8 mouse cellular contexts compared by ENCODE assay signal in genomic region chr17:83853831-83854230, GRCm38 (mm10). TPM values are rescaled to one million over a fixed set of nuclear protein-coding genes. Genes with fewer than 3 reads are reported as not detected.
A peak's percentile ranks its signal among the peaks of the same experiment; 100 is the strongest.
DNase-seq lines count a peak whose midpoint lies in the region; ATAC-seq and TF ChIP-seq lines count a peak whose summit lies in the region.

No protein-coding gene starts in this region.

- TF ChIP-seq EP300 in stomach, postnatal 0 days (optimal IDR thresholded peaks at IDR 0.05): no peak

- 0 out of 2 replicates have a peak, but pooled peaks cover 9% of the 10 kb centered on the region for H3K27me3 ChIP-seq in heart, embryonic 13.5 days (replicated peaks)
- H3K27me3 ChIP-seq in midbrain, embryonic 12.5 days: no peaks in the 10 kb centered on the region; the same call in 1 of the 2 replicates
- H3K27me3 ChIP-seq in midbrain, embryonic 11.5 days (ENCODE audit: control insufficient read depth, insufficient read depth, low read length): no peaks in the 10 kb centered on the region
- H3K27me3 ChIP-seq in intestine, postnatal 0 days (replicated peaks; ENCODE audit: control insufficient read depth, insufficient read depth, low read length): no peaks in the 10 kb centered on the region
- H3K27me3 ChIP-seq in stomach, postnatal 0 days (ENCODE audit: control insufficient read depth, insufficient read depth, low read length): no peaks in the 10 kb centered on the region

- no peaks in the 10 kb centered on the region for H3K36me3 ChIP-seq in heart, embryonic 13.5 days
- H3K36me3 ChIP-seq in midbrain, embryonic 12.5 days: no peaks in the 10 kb centered on the region
- no peaks in the 10 kb centered on the region for H3K36me3 ChIP-seq in midbrain, embryonic 11.5 days (ENCODE audit: control insufficient read depth, insufficient read depth, low read length)
- H3K36me3 ChIP-seq in intestine, postnatal 0 days (ENCODE audit: control insufficient read depth, insufficient read depth): no peaks in the 10 kb centered on the region
- H3K36me3 ChIP-seq in stomach, postnatal 0 days (ENCODE audit: control insufficient read depth, insufficient read depth, low read length): no peaks in the 10 kb centered on the region

- 0 out of 2 replicates have a peak overlapping the region, but pooled peaks have one; percentile 10 for H3K4me3 ChIP-seq in heart, embryonic 13.5 days
- no peak overlapping the region for H3K4me3 ChIP-seq in midbrain, embryonic 12.5 days
- no peak overlapping the region for H3K4me3 ChIP-seq in midbrain, embryonic 11.5 days (ENCODE audit: low read depth, low read length)
- H3K4me3 ChIP-seq in intestine, postnatal 0 days (ENCODE audit: low read depth, low read length): peak overlapping the region; percentile 25; the same call in 1 of the 2 replicates
- no peak overlapping the region for H3K4me3 ChIP-seq in stomach, postnatal 0 days (ENCODE audit: low read depth, low read length)

- H3K27ac ChIP-seq in heart, embryonic 13.5 days (replicated peaks): no peak overlapping the region
- no peak overlapping the region for H3K27ac ChIP-seq in midbrain, embryonic 12.5 days (replicated peaks)
- H3K27ac ChIP-seq in midbrain, embryonic 11.5 days (ENCODE audit: low read depth, low read length): no peak overlapping the region
- H3K27ac ChIP-seq in intestine, postnatal 0 days (ENCODE audit: low read depth, low read length): no peak overlapping the region
- H3K27ac ChIP-seq in stomach, postnatal 0 days (replicated peaks): no peak overlapping the region

- no peak for ATAC-seq in heart, embryonic 13.5 days (ENCODE audit: extremely low read depth, insufficient number of reproducible peaks, low FRiP score, low TSS enrichment)
- no peak for ATAC-seq in midbrain, embryonic 12.5 days (ENCODE audit: low FRiP score, low read depth)
- ATAC-seq in midbrain, embryonic 11.5 days (ENCODE audit: low FRiP score): no peak
- no peak for ATAC-seq in intestine, postnatal 0 days
- no peak for ATAC-seq in stomach, postnatal 0 days (ENCODE audit: low FRiP score, low TSS enrichment)

- H3K9ac ChIP-seq in heart, embryonic 13.5 days: no peak overlapping the region
- H3K9ac ChIP-seq in midbrain, embryonic 12.5 days (replicated peaks): no peak overlapping the region
- H3K9ac ChIP-seq in midbrain, embryonic 11.5 days (ENCODE audit: low read length): no peak overlapping the region
- H3K9ac ChIP-seq in intestine, postnatal 0 days (ENCODE audit: low read depth, low read length): no peak overlapping the region
- no peak overlapping the region for H3K9ac ChIP-seq in stomach, postnatal 0 days (ENCODE audit: low read length)

- no peak for DNase-seq in heart, postnatal 25 days (ENCODE audit: low spot score)
- no peak for DNase-seq in midbrain, embryonic 11.5 days (ENCODE audit: low spot score, missing footprints)
- DNase-seq in stomach, postnatal 0 days (ENCODE audit: low spot score): no peak
- DNase-seq in gastrocnemius, adult 18-20 months (ENCODE audit: low spot score): no peak
- DNase-seq in cerebellum, postnatal 10 days: no peak

- peaks cover 2% of the 10 kb centered on the region; the same call in 1 of the 2 replicates for H3K4me1 ChIP-seq in heart, embryonic 13.5 days
- peaks cover 10% of the 10 kb centered on the region for H3K4me1 ChIP-seq in midbrain, embryonic 12.5 days
- peaks cover 5% of the 10 kb centered on the region for H3K4me1 ChIP-seq in midbrain, embryonic 11.5 days (ENCODE audit: control insufficient read depth, insufficient read depth, low read length)
- H3K4me1 ChIP-seq in intestine, postnatal 0 days (replicated peaks; ENCODE audit: control insufficient read depth, insufficient read depth, low read length): no peaks in the 10 kb centered on the region
- H3K4me1 ChIP-seq in stomach, postnatal 0 days (replicated peaks; ENCODE audit: control insufficient read depth, insufficient read depth): no peaks in the 10 kb centered on the region

- 42% methylated on average over 3 of the region's 3 CpGs for WGBS in heart, embryonic 13.5 days
- WGBS in midbrain, embryonic 12.5 days: 42% methylated on average over 3 of the region's 3 CpGs
- WGBS in midbrain, embryonic 11.5 days: 48% methylated on average over 3 of the region's 3 CpGs
- 42% methylated on average over 3 of the region's 3 CpGs for WGBS in intestine, postnatal 0 days
- WGBS in stomach, postnatal 0 days: 56% methylated on average over 3 of the region's 3 CpGs

- peak; percentile 54 for TF ChIP-seq CTCF in intestine, postnatal 0 days (IDR thresholded peaks at IDR 0.05; ENCODE audit: low read depth)
- peak; percentile 46 for TF ChIP-seq CTCF in stomach, postnatal 0 days (IDR thresholded peaks at IDR 0.05; ENCODE audit: low read depth)

- intact Hi-C loops in heart, postnatal 25 days (cut with DNase I): loop anchor here (10.0 kb wide), 1 partner anchor 149 kb away; the partner anchor contains the start of gene Mta3

- peak overlapping the region; percentile 44 for H3K4me2 ChIP-seq in heart, embryonic 13.5 days
- 0 out of 2 replicates have a peak overlapping the region, but pooled peaks have one; percentile 17 for H3K4me2 ChIP-seq in midbrain, embryonic 12.5 days (replicated peaks)
- no peak overlapping the region for H3K4me2 ChIP-seq in midbrain, embryonic 11.5 days
- H3K4me2 ChIP-seq in intestine, postnatal 0 days (replicated peaks; ENCODE audit: low read depth): peak overlapping the region; percentile 58
- peak overlapping the region; percentile 32; the same call in 1 of the 2 replicates for H3K4me2 ChIP-seq in stomach, postnatal 0 days (replicated peaks; ENCODE audit: low read depth)

- H3K9me3 ChIP-seq in heart, embryonic 13.5 days: no peaks in the 10 kb centered on the region
- H3K9me3 ChIP-seq in midbrain, embryonic 12.5 days: no peaks in the 10 kb centered on the region
- no peaks in the 10 kb centered on the region for H3K9me3 ChIP-seq in midbrain, embryonic 11.5 days (ENCODE audit: control insufficient read depth, low read length)
- no peaks in the 10 kb centered on the region for H3K9me3 ChIP-seq in intestine, postnatal 0 days (ENCODE audit: control insufficient read depth)
- no peaks in the 10 kb centered on the region for H3K9me3 ChIP-seq in stomach, postnatal 0 days (ENCODE audit: control insufficient read depth, low read length)

RNA-seq across cellular contexts. Expression of gene Haao, which starts 6.1 kb away (rescaled TPM):
- polyA plus RNA-seq in heart, embryonic 13.5 days (2015; fragmentation: Nextera tagmentation; extraction: Ambion mirVana): 0.19 and 1.3 TPM in 2 replicates
- under 1 TPM in 1 of 2 experiments, not detected in 1; 0.13 TPM for total RNA-seq in heart, postnatal 25 days (2021)
- polyA plus RNA-seq in midbrain, embryonic 12.5 days (2016; fragmentation: Nextera tagmentation; extraction: Ambion mirVana): 0.26 TPM in 1 of 2 replicates, not detected in the other
- polyA plus RNA-seq in midbrain, embryonic 11.5 days (2014; fragmentation: Nextera tagmentation; extraction: Ambion mirVana): 0.22 TPM in 1 of 2 replicates, not detected in the other
- polyA plus RNA-seq in intestine, postnatal 0 days (2015; fragmentation: Nextera tagmentation; extraction: Ambion mirVana): 0.40 TPM in 1 of 2 replicates, not detected in the other
- 0.13 and 0.36 TPM in 2 replicates for polyA plus RNA-seq in stomach, postnatal 0 days (2015; fragmentation: Nextera tagmentation; extraction: Ambion mirVana)
- under 1 TPM in 1 of 2 experiments, not detected in 1; 0.38 TPM for total RNA-seq in gastrocnemius, adult 18-20 months (2021)

Comparison
In these comparisons a context has a peak if more than half of its experiments do, and no peak if none do; other contexts are left out.
1. H3K4me3 ChIP-seq: peak in heart, embryonic 13.5 days (single experiment) and intestine, postnatal 0 days (single experiment); none in midbrain, embryonic 12.5 days (single experiment), midbrain, embryonic 11.5 days (single experiment) and stomach, postnatal 0 days (single experiment).